Mouse (Mus musculus) stomach, postnatal 0 days (tissue): ENCODE measurements around the gene Eif4enif1.

Source experiments
- CTCF ChIP-seq: IDR thresholded peaks from 2 replicates; pipeline ENCODE4 v1.5.1; 2016; ENCODE audit warnings: antibody characterized with exemption, low read depth, mild to moderate bottlenecking, moderate library complexity
- EP300 ChIP-seq: optimal IDR thresholded peaks from 2 replicates; pipeline ENCODE3; 2016; ENCODE audit warnings: antibody characterized with exemption

DNA sequence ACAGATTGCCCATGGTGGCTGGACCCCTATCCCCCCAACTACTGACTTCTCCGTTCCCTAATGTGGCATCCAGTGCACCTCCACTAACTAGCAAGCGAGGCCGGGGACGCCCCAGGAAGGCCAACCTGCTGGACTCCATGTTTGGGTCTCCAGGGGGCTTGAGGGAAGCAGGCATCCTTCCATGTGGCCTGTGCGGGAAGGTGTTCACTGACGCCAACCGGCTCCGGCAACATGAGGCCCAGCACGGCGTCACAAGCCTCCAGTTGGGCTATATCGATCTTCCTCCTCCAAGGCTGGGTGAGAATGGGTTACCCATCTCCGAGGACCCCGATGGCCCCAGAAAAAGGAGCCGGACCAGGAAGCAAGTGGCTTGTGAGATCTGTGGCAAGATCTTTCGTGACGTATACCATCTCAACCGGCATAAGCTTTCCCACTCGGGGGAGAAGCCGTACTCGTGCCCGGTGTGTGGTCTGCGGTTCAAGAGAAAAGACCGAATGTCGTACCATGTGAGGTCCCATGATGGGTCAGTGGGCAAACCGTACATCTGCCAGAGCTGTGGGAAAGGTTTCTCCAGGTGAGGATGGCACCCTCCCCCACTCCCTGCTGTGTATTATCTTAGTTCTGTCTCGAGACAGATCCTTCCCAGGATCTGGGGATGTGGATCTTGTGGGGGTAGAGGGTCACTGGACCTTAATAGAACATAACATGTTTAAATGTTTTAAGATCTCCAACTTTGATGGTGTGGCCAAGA lies 89.3 kb downstream of the Eif4enif1 start:
- TF ChIP-seq CTCF (no peak), EP300 (no peak)
